Mouse (Mus musculus) T-cell, adult 66 days (primary cell): ENCODE measurements around the gene Tcea2. TPM values are rescaled to one million over a fixed set of nuclear protein-coding genes. Genes with fewer than 3 reads are reported as not detected.

Experiments
- total RNA-seq, 2 experiments: library from RNA; stranded (reverse); gene quantifications; 3 replicates in 1 of 2; 4 replicates in 1 of 2; pipeline ENCODE4 v1.2.4; 2023

Tcea2 gene
- total RNA-seq: 10 to 100 TPM; 17.0 to 19.9 TPM

DNA sequence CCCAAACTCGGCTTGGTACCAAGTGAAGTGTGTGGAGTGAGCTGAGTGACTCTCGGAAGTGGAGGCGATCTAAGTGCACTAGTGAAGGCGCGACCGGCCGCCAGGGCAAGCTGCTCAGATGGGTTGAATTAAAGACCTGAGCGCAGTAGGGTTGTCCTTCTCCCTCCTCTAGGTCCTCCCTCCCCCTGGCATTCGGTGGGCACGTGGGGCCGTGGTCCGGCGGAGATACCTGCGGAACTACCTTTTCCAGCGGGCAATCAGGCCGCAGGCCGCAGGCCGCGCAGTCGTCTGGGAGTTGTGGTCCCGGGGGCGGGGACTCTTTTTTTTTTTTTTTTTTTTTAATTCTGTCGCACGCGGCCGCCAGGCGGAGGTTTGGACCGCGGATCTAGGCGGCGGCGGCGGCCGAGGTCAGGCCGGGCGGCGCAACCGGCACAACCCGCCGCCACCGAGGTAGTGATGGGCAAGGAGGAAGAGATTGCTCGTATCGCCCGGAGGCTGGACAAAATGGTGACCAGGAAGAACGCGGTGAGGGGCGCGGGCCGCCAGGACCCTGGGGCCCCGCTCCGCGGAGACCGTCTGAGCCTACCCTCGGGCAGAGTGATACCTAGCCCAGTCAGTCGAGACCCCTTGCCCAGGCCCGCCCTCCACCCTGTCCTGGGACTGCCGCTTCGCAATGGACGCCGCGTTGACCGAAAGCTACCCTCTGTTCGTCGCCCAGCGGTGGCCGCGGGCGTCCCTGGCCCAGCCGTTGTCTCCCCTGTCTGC, at the start of gene Tcea2:
Tcea2 (plus strand) TSS at position 360 of the 765 bp plus-strand sequence.

DNA sequence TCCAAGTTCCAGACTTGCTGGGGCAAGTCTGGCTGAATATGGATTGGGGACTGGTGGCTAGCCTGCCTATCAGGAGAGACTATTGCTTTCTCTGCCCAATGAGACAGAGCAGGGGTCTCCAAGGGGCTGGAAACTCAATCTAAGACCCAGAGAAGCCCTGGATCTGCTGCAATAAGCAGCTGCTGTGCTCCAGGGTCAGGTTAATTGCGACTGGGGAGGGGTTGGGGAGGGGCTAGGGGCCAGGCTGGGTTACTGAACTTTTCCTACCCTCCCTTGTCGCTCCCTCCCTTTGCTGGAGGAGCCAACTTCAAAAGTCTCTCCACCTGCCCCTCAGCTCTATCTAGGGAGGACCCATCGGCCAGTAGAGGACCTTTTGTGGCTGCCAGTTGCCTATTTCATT, 23.4 kb upstream of the Tcea2 start, which contains the start of gene Gm29797:
Gm29797 (plus strand) TSS at position 301 of the 400 bp plus-strand sequence.

DNA sequence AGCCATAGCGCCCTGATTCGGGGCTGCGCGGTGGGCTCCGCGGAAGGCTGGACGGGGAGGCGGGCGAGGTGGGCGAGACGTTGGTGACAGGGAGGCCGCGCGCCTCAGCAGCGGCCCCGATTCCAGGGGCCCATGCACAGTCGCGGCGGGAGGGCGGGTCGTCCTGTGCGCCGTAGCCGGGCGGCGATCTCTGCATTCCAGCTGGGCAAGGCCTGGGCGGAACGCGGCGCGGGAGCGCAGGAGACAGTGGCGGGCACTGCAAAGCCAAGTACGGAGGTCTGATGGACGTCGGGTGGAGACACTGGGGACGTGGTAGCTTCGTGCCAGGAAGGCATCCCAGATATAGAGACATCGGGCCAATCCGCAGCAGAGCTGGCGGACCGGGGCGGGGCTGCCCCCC, 8.8 kb upstream of the Tcea2 start, which contains the start of gene Sox18:
Sox18 (minus strand) TSS at position 315 of the 400 bp plus-strand sequence.

GRCm38 (mm10) chr2:181693339-181694280, 13.5 kb downstream of the Tcea2 start, which contains the start of gene Rgs19:
Gene Rgs19 (minus strand): TSS chr2:181693977.

DNA sequence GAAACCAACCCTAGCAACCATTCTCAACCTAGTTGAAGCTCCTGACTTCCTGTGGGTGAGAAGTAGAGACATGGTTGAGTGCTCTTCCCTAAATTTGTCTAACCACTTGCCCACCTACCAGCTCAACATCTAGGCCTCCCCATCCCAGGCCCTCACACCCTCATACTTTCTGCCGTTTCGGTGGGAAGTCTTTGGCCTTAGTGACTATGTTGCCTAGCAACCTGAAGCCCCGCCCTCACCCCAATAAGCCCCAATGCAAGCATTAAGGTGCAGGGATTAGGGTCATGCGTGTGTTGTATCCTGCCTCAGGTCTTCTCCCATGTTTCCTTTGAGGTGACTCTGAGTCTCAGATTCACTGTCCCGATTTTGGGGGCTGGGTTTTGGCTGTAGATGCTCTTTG, 18.1 kb downstream of the Tcea2 start, which contains the start of gene Lkaaear1:
Lkaaear1 (minus strand) TSS at position 202 of the 400 bp plus-strand sequence.

GRCm38 (mm10) chr2:181714903-181715326, 34.8 kb downstream of the Tcea2 start, which contains the start of gene Oprl1:
Gene Oprl1 (plus strand): TSS chr2:181715016.

Other genes starting within 250 kb of the Tcea2 start
- under 1 TPM; 0.27 to 0.67 TPM for gene Zbtb46, start 220.9 kb upstream of the Tcea2 start, total RNA-seq
- gene Abhd16b, start 187.1 kb upstream of the Tcea2 start, total RNA-seq: not detected
- gene Tpd52l2, start 183.2 kb upstream of the Tcea2 start, total RNA-seq: 10 to 100 TPM; 81.9 to 88.8 TPM
- gene Dnajc5, start 159.8 kb upstream of the Tcea2 start, total RNA-seq: 100 to 1,000 TPM; 131 to 137 TPM
- 100 to 1,000 TPM; 156 to 204 TPM for gene Uckl1, start 95.4 kb upstream of the Tcea2 start, total RNA-seq
- 10 to 100 TPM; 60.2 to 63.9 TPM for gene Prpf6, start 88.4 kb upstream of the Tcea2 start, total RNA-seq
- 10 to 100 TPM; 67.3 to 81.5 TPM for gene Zfp512b, start 87.5 kb upstream of the Tcea2 start, total RNA-seq
- gene Samd10, start 81.1 kb upstream of the Tcea2 start, total RNA-seq: 10 to 100 TPM; 15.5 to 17.5 TPM
- gene Gm29797, start 23.3 kb upstream of the Tcea2 start, total RNA-seq: under 1 TPM in 1 of 2 experiments, not detected in 1; 0.79 TPM
- not detected for gene Sox18, start 8.7 kb upstream of the Tcea2 start, total RNA-seq
- 100 to 1,000 TPM; 124 to 128 TPM for gene Rgs19, start 13.7 kb downstream of the Tcea2 start, total RNA-seq
- not detected for gene Lkaaear1, start 18.1 kb downstream of the Tcea2 start, total RNA-seq
- under 1 TPM; 0.23 to 0.39 TPM for gene Oprl1, start 34.7 kb downstream of the Tcea2 start, total RNA-seq
- gene Myt1, start 83.0 kb downstream of the Tcea2 start, total RNA-seq: not detected
- gene Pcmtd2, start 157.5 kb downstream of the Tcea2 start, total RNA-seq: 10 to 100 TPM; 53.6 to 71.7 TPM
- gene Polr3k, start 184.0 kb downstream of the Tcea2 start, total RNA-seq: 10 to 100 TPM; 20.7 to 24.5 TPM